Mouse (Mus musculus) spleen, postnatal 10 days (tissue): ENCODE measurements around the gene Dpm3.
"Not testable (repeated sequence)": the region's sequence is repeated elsewhere in the genome, so short reads cannot be mapped to it uniquely, and the experiment has no call there.

Experiments
- DNase-seq, 2 experiments: peaks; one replicate each; pipeline ENCODE4 v3.0.0; 2021 to 2022; ENCODE audit warnings: low spot score in 2 of 2

The Dpm3 gene

GRCm38 (mm10) chr3:89259076-89259475, at the start of gene Dpm3:
TSS of gene Dpm3 (plus strand) at chr3:89259358.
- no peak for DNase-seq

- no peak for DNase-seq
These were observed 49.4 kb upstream of the Dpm3 start for GRCm38 (mm10) chr3:89209731-89210130.

GRCm38 (mm10) chr3:89210162-89210561, 49.0 kb upstream of the Dpm3 start:
- DNase-seq, result no peak

GRCm38 (mm10) chr3:89210731-89211130, 48.4 kb upstream of the Dpm3 start:
- DNase-seq, result no peak

GRCm38 (mm10) chr3:89213803-89214530, 45.2 kb upstream of the Dpm3 start:
- DNase-seq, result peak; percentile 78 to 90

- no peak for DNase-seq
These were observed 44.3 kb upstream of the Dpm3 start, which contains the start of gene Thbs3 for GRCm38 (mm10) chr3:89214681-89215411. TSS of gene Thbs3 (plus strand) at chr3:89215180.

- peak; percentile 75 to 90 for DNase-seq
These were observed 43.3 kb upstream of the Dpm3 start for GRCm38 (mm10) chr3:89215853-89216252.

- not testable (repeated sequence) for DNase-seq
These were observed 42.8 kb upstream of the Dpm3 start for GRCm38 (mm10) chr3:89216407-89216806.

- DNase-seq, result no peak
These were observed 40.9 kb upstream of the Dpm3 start for GRCm38 (mm10) chr3:89218271-89218670.

GRCm38 (mm10) chr3:89219546-89219945, 39.6 kb upstream of the Dpm3 start:
- DNase-seq, result no peak

GRCm38 (mm10) chr3:89221167-89221566, 38.0 kb upstream of the Dpm3 start:
- no peak for DNase-seq

GRCm38 (mm10) chr3:89224796-89225195, 34.4 kb upstream of the Dpm3 start:
- no peak for DNase-seq

- DNase-seq, result no peak
These were observed 33.8 kb upstream of the Dpm3 start for GRCm38 (mm10) chr3:89225321-89225815.

- no peak for DNase-seq
These were observed 33.2 kb upstream of the Dpm3 start for GRCm38 (mm10) chr3:89225918-89226317.

- DNase-seq, result no peak
These were observed 32.8 kb upstream of the Dpm3 start for GRCm38 (mm10) chr3:89226361-89226760.

- no peak for DNase-seq
These were observed 32.3 kb upstream of the Dpm3 start, which contains the start of gene Mtx1 for GRCm38 (mm10) chr3:89226900-89227299. TSS of gene Mtx1 (minus strand) at chr3:89227088.

- DNase-seq, result peak; percentile 31 to 64
These were observed 31.6 kb upstream of the Dpm3 start for GRCm38 (mm10) chr3:89227307-89228179.

- peak; percentile 86 to 89 for DNase-seq
These were observed 31.0 kb upstream of the Dpm3 start for GRCm38 (mm10) chr3:89228180-89228549.

- no peak for DNase-seq
These were observed 30.3 kb upstream of the Dpm3 start, which contains the start of gene Muc1 for GRCm38 (mm10) chr3:89228836-89229235. TSS of gene Muc1 (plus strand) at chr3:89229057.

GRCm38 (mm10) chr3:89229276-89229675, 29.9 kb upstream of the Dpm3 start:
- DNase-seq, result no peak

- no peak for DNase-seq
These were observed 28.6 kb upstream of the Dpm3 start for GRCm38 (mm10) chr3:89230561-89230960.

GRCm38 (mm10) chr3:89231345-89231744, 27.8 kb upstream of the Dpm3 start:
- no peak for DNase-seq
